Mouse (Mus musculus) hindbrain, postnatal 0 days (tissue): ENCODE results near the gene Aatf. TPM values are rescaled to one million over a fixed set of nuclear protein-coding genes. Genes with fewer than 3 reads are reported as not detected.

Experiments used
- ATAC-seq: fragments of 200-750 bp; cut with Nextera tagmentation; 2 replicates; pipeline ENCODE4 v1.8.0; 2017; ENCODE audit warnings: mild to moderate bottlenecking, moderate TSS enrichment, moderate library complexity
- DNase-seq: peaks from one replicate; pipeline ENCODE4 v3.0.0-alpha.2; 2015; ENCODE audit warnings: low spot score
- H3K27ac ChIP-seq: fragments of 300-500 bp; sonication (generic); 2 replicates; pipeline ENCODE4 v1.5.1; 2014; ENCODE audit warnings: mild to moderate bottlenecking
- H3K27me3 ChIP-seq: fragments of 300-500 bp; sonication (generic); 2 replicates; pipeline ENCODE4 v1.6.1; 2014; ENCODE audit warnings: low read length, mixed read lengths; ENCODE audit not compliant: insufficient read depth
- H3K36me3 ChIP-seq: fragments of 300-500 bp; sonication (generic); 2 replicates; pipeline ENCODE4 v1.6.1; 2014; ENCODE audit warnings: low read length, mixed read lengths; ENCODE audit not compliant: insufficient read depth
- H3K4me1 ChIP-seq: fragments of 300-500 bp; sonication (generic); 2 replicates; pipeline ENCODE4 v1.6.1; 2014; ENCODE audit warnings: antibody characterized with exemption, low read length, mixed read lengths; ENCODE audit not compliant: insufficient read depth
- H3K4me2 ChIP-seq: fragments of 300-500 bp; sonication (generic); 2 replicates; pipeline ENCODE4 v1.6.1; 2014; ENCODE audit warnings: low read depth, mild to moderate bottlenecking, low read length, moderate library complexity, mixed read lengths
- H3K4me3 ChIP-seq: fragments of 300-500 bp; sonication (generic); 2 replicates; pipeline ENCODE4 v1.5.1; 2014; ENCODE audit warnings: low read length
- H3K9ac ChIP-seq: fragments of 300-500 bp; sonication (generic); replicated peaks from 2 replicates; pipeline ENCODE4 v1.6.1; 2014; ENCODE audit warnings: mild to moderate bottlenecking, low read length, moderate library complexity, mixed read lengths
- H3K9me3 ChIP-seq: fragments of 300-500 bp; sonication (generic); 2 replicates; pipeline ENCODE4 v1.6.1; 2016; ENCODE audit warnings: low read length, mixed read lengths
- CTCF ChIP-seq: IDR thresholded peaks from 2 replicates; pipeline ENCODE4 v1.5.1; 2016; ENCODE audit warnings: antibody characterized with exemption, control low read depth, low read depth
- WGBS: fragments of 180-500 bp; shearing (Covaris S2); extraction: QIAGEN DNeasy Blood & Tissue Kit; methylation state at CpG from one replicate; pipeline ENCODE4 v1.1.7; 2014; 5-methylcytosine and 5-hydroxymethylcytosine counted together
- polyA plus RNA-seq: library from polyadenylated mRNA; unstranded; fragments of >200 nt; fragmentation: Nextera tagmentation; extraction: Ambion mirVana; gene quantifications from 2 replicates; pipeline ENCODE4 v1.2.1, GENCODE M21; 2015
- total RNA-seq: library from RNA; depleted of rRNA; stranded (reverse); fragments of >200 nt; gene quantifications from 2 replicates; pipeline ENCODE4 v1.2.3, GENCODE M21; 2014; rRNA removed

The Aatf gene
- 17.2 and 36.0 TPM in 2 replicates for total RNA-seq
- polyA plus RNA-seq = 42.7 and 44.4 TPM in 2 replicates

GRCm38 (mm10) chr11:84513171-84514116, at the start of gene Aatf:
Gene Aatf (minus strand): TSS chr11:84513522.
- TF ChIP-seq CTCF = no peak
- Histone ChIP-seq H3K27ac (peak within 1 kb of the TSS; percentile 81), H3K9me3 (no peaks in the 10 kb centered on the region), H3K4me3 (peak within 1 kb of the TSS; percentile 82), H3K9ac (peak within 1 kb of the TSS; percentile 81), H3K4me2 (peak within 1 kb of the TSS; percentile 90), H3K4me1 (peaks cover 11% of the 10 kb centered on the region), H3K36me3 (peaks cover 5% of the 10 kb centered on the region; the same call in 1 of the 2 replicates), H3K27me3 (peaks cover 15% of the 10 kb centered on the region)
- WGBS = under 1% methylated on average over 80 of the region's 80 CpGs
- DNase-seq = peak; percentile 99
- ATAC-seq = peak; percentile 99

GRCm38 (mm10) chr11:84562758-84563347, 49.5 kb upstream of the Aatf start:
- Histone ChIP-seq H3K27ac (peak overlapping the region; percentile 68; the same call in 1 of the 2 replicates), H3K27me3 (no peaks in the 10 kb centered on the region), H3K9ac (0 out of 2 replicates have a peak overlapping the region, but pooled peaks have one; percentile 13), H3K4me3 (no peak overlapping the region), H3K4me2 (no peak overlapping the region), H3K4me1 (peaks cover 17% of the 10 kb centered on the region), H3K9me3 (no peaks in the 10 kb centered on the region), H3K36me3 (no peaks in the 10 kb centered on the region)
- DNase-seq (peak; percentile 66), ATAC-seq (peak; percentile 69)
- WGBS = 12% methylated on average over 9 of the region's 9 CpGs
- peak; percentile 41 for TF ChIP-seq CTCF

- Histone ChIP-seq H3K4me2 (no peak overlapping the region), H3K27ac (no peak overlapping the region; the same call in 1 of the 2 replicates), H3K36me3 (no peaks in the 10 kb centered on the region), H3K4me1 (peaks cover 11% of the 10 kb centered on the region), H3K9me3 (no peaks in the 10 kb centered on the region), H3K9ac (no peak overlapping the region), H3K4me3 (no peak overlapping the region), H3K27me3 (no peaks in the 10 kb centered on the region)
- no peak for TF ChIP-seq CTCF
- WGBS = 47% methylated on average over 5 of the region's 5 CpGs
- ATAC-seq (no peak), DNase-seq (peak; percentile 57)
Observed at GRCm38 (mm10) chr11:84561546-84561945, 48.2 kb upstream of the Aatf start.

- no peaks in the 10 kb centered on the region for H3K36me3 ChIP-seq
- H3K27me3 ChIP-seq = no peaks in the 10 kb centered on the region
- no peak overlapping the region for H3K4me2 ChIP-seq
- no peak overlapping the region for H3K4me3 ChIP-seq
- DNase-seq (peak; percentile 67), ATAC-seq (peak; percentile 63; the same call in 1 of the 2 replicates)
- 61% methylated on average over 14 of the region's 14 CpGs for whole genome bisulfite sequencing
- H3K9ac ChIP-seq = no peak overlapping the region
- 0 out of 2 replicates have a peak overlapping the region, but pooled peaks have one; percentile 20 for H3K27ac ChIP-seq
- no peaks in the 10 kb centered on the region for H3K4me1 ChIP-seq
- no peaks in the 10 kb centered on the region for H3K9me3 ChIP-seq
- TF ChIP-seq CTCF = no peak
Observed at GRCm38 (mm10) chr11:84553821-84554450, 40.6 kb upstream of the Aatf start.

- Histone ChIP-seq H3K27me3 (no peaks in the 10 kb centered on the region), H3K4me3 (no peak overlapping the region), H3K27ac (no peak overlapping the region), H3K9me3 (no peaks in the 10 kb centered on the region), H3K4me2 (no peak overlapping the region), H3K9ac (no peak overlapping the region), H3K36me3 (no peaks in the 10 kb centered on the region), H3K4me1 (no peaks in the 10 kb centered on the region)
- no peak for TF ChIP-seq CTCF
- 79% methylated on average over 4 of the region's 4 CpGs for WGBS
- ATAC-seq = no peak
- DNase-seq = no peak
Observed at GRCm38 (mm10) chr11:84551296-84551695, 38.0 kb upstream of the Aatf start.

GRCm38 (mm10) chr11:84549258-84549791, 36.0 kb upstream of the Aatf start:
- no peaks in the 10 kb centered on the region for H3K36me3 ChIP-seq
- H3K4me1 ChIP-seq = no peaks in the 10 kb centered on the region
- DNase-seq (no peak), ATAC-seq (no peak)
- H3K4me3 ChIP-seq = no peak overlapping the region
- no peak for TF ChIP-seq CTCF
- no peak overlapping the region for H3K9ac ChIP-seq
- H3K27me3 ChIP-seq = no peaks in the 10 kb centered on the region
- H3K4me2 ChIP-seq = no peak overlapping the region
- WGBS = 50% methylated on average over 6 of the region's 6 CpGs
- H3K9me3 ChIP-seq = no peaks in the 10 kb centered on the region
- no peak overlapping the region for H3K27ac ChIP-seq
